Mouse (Mus musculus): ENCODE results near the gene Cpa4. TPM values are rescaled to one million over a fixed set of nuclear protein-coding genes. Genes with fewer than 3 reads are reported as not detected.
A peak's percentile ranks its signal among the peaks of the same experiment; 100 is the strongest.

Cpa4 gene
- total RNA-seq, 2 experiments from 2014 or later, result not detected

DNA sequence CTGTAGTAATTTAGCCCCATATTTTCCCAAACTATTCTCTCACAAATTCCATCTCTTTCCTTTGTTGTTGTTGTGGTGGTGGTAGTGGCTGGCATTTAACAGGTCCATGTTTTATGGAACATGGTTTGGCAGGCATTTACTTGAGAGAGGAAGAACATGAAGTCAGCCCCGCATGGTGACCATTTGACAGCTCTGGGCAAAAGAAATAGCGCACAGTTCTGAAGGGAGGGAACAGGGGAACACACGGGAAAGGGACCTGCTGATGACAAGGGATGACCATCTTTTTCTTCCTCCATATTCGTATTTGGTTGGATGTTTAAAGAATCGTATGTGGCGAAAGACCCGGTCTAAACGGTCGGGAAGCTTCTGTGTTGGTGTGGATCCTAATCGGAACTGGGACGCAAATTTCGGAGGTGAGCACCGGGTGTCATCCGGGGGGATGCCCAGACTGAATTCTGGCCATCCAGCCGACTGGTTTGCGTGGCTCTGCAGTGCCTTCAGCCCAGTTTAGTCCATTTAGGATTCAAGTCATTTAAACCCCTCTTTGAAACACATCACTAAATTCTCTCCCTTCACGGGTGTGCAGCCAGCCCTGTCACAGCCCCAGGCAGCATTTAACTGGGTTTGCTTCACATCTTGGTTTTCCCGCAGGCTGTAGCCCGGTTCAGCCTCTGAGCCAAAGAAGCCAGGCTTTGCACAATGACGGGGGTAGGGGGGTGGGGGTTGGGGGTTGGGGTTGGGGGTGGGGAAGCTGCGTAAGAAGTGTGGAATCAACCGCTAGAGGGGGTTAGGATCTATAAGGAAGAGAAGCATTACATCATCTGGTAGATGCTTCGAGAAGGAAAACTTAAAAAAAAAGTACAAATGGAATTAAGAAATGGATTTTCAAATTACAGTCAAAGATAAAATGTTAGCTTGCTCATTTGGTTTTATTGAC is 16.3 kb upstream of the Cpa4 start:
- no peak for ATAC-seq (ENCODE audit: poor library complexity, severe bottlenecking)

DNA sequence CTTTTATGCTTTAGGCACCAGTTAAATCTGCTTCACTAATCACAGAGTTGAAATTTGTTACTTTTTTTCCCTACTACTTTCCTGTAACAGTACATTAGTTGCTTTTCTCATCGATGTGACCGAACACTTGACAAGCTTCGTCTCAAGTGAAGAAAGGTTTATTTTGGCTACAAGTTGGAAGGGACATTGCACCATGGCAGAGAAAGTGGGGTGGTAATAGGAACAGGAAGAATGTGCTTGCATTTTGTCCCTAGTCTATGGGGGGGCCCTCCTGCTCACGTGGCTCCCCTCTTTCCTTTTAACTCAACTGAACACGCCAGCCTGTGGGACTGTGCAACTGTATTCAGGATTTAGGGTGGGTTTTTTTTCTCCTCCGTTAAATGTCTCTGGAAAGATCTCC is 15.5 kb upstream of the Cpa4 start:
- 0 out of 2 replicates have a peak, but pooled peaks have one; percentile 34 for ATAC-seq (ENCODE audit: poor library complexity, severe bottlenecking)

GRCm38 (mm10) chr6:30553381-30554010 is 14.7 kb upstream of the Cpa4 start:
- ATAC-seq (ENCODE audit: poor library complexity, severe bottlenecking), result no peak

DNA sequence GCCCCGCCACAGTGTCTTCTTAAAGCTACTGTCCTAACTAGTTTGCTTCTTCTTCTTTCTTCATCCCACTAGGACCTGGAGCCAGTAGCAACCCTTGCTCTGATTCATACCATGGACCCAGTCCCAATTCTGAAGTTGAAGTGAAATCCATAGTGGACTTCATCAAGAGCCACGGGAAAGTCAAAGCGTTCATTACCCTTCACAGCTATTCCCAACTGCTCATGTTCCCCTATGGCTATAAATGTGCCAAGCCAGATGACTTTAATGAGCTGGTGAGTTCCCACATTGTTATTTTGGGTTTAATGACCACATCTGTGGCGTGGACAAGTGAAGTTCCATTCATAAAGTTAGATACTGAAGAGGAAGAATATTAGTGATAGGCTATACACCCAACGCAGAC is 14.1 kb upstream of the Cpa4 start:
- no peak for ATAC-seq (ENCODE audit: poor library complexity, severe bottlenecking)

GRCm38 (mm10) chr6:30554621-30555170 is 13.5 kb upstream of the Cpa4 start:
- no peak for ATAC-seq (ENCODE audit: poor library complexity, severe bottlenecking)

DNA sequence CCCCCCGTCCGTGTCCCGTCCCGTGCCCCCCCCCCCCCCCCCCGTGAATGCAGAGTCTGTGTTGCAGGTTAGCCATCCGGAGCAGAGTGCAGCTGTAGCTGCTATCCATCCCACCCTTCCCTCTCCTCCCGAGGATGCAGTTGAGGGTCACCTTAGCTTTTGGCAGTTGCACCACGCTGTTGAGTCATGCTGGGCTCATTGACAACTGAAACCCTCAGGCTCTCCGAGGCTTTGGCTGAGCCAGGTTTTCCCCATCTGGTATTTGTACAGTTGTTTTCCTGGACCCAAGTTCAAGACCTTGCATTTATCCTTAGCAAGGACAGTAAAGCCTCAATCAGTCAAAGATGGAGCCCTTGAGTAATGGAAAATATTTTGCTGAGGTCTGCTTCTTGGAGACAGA is 12.1 kb upstream of the Cpa4 start:
- ATAC-seq (ENCODE audit: poor library complexity, severe bottlenecking), result no peak

DNA sequence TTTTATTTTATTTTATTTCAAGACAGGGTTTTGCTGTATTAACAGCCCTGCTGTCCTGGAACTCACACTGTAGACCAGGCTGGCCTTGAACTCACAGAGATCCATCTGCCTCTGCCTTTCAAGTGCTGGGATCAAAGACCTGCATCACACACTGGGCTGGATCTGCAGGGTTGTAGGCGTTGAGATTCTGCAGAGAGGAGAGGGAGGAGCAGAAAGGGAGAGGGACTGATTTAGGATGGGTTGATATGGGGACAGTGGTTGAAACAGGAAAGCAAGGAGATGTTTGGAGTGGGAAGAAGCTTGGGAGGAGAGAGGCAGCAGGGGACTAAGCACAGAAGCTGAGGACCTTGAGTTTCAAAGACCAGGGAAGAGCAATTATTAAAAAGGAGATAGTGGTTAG is 8.4 kb upstream of the Cpa4 start:
- no peak for ATAC-seq (ENCODE audit: poor library complexity, severe bottlenecking)

DNA sequence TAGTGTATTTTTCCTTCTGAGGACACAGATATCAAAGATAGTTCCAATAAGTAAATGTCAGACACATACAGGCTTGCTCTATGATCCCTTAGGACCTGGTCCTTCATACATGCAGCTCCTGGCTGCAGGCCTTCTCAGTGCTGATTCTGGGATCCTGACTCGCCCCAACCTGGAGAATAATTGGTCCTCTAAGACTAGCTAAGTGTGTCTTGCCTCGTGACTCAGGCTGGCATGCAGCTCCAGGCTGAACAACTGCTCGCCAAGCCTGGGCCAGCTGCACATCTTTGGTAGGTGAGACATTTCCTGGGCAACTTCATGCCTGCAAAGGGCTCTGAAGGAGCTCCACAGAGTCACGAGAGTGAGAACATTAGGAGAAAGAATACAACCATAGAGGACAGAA is 6.0 kb upstream of the Cpa4 start:
- no peak for ATAC-seq (ENCODE audit: poor library complexity, severe bottlenecking)

DNA sequence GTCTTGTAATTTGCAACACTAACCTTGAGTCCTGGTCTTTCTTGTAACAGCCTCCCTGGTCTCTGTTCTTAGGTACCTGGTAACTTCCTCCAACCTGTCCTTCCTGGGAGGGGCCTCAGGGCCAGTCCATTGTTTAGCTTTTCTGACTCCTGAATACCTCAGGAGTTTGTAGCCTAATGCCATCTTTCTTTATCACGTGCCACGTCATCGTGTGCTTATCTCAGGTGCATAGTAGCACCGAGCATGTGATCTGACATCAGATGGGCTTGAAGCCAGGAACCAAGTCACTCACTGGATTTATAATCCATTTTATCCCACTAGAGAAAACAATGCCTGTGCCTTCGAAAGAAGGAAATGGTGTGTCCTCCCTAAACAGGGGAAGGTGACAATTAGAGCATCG is 4.6 kb upstream of the Cpa4 start:
- no peak for ATAC-seq (ENCODE audit: poor library complexity, severe bottlenecking)

DNA sequence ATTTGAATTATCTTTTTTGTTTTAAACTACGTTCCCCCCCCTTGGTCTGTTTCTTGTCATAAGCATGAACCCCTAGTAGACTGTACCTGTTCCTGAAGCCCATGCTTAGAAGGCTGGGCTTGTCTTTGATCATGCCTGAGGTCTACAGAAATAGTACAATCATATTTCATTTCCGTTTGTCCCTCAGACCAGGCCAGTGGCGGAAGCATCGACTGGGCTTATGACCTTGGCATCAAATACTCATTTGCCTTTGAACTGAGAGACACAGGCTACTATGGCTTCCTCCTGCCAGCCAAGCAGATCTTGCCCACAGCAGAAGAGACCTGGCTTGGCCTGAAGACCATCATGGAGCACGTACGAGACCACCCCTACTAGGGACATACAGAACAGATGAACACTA is 4.1 kb upstream of the Cpa4 start:
- no peak for ATAC-seq (ENCODE audit: poor library complexity, severe bottlenecking)

DNA sequence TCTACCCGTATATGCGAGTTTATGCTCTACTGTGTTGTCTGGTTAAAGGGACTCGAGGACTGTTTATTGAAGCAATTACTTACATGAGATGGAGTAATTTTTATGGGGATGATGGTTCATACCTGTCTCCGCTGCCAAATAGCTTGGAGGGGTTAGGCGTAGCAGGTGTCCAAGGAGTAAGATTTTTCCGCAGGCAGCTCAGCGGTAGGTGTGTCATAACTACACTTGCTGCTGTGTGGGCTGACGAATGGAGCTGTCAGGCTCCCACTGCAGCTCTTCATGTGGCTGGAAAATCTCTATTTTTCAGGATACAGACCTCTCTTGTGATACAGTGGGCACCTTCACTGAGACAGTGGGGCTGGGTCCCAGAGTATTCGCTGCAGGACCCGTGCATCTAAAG is 1.2 kb downstream of the Cpa4 start:
- ATAC-seq (ENCODE audit: poor library complexity, severe bottlenecking), result no peak

DNA sequence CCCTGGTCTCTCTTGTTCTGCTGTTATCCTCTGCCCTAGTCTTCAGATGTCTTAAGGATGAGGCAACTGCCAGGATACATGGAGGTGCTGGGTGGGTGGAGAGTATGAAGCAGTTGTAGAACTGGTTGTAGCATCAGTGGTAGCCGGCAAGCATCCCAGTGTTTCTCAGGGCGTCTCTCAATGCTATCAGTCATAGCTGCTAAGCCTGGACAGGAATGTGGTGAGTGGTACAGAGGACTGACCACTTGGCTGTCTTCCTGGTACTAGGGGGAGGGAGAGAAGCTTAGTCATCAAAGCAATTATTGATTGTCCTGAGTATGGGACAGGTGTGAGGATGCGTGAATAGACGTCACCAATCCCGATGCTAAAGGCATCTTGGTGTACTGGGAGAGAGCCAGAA is 1.8 kb downstream of the Cpa4 start:
- ATAC-seq (ENCODE audit: poor library complexity, severe bottlenecking), result no peak

- ATAC-seq (ENCODE audit: poor library complexity, severe bottlenecking), result no peak
Measured at GRCm38 (mm10) chr6:30572456-30573311, 4.5 kb downstream of the Cpa4 start.

- ATAC-seq (ENCODE audit: poor library complexity, severe bottlenecking), result no peak
Measured at GRCm38 (mm10) chr6:30573380-30573779, 5.2 kb downstream of the Cpa4 start.

GRCm38 (mm10) chr6:30574945-30575344 is 6.8 kb downstream of the Cpa4 start:
- ATAC-seq (ENCODE audit: poor library complexity, severe bottlenecking), result no peak

DNA sequence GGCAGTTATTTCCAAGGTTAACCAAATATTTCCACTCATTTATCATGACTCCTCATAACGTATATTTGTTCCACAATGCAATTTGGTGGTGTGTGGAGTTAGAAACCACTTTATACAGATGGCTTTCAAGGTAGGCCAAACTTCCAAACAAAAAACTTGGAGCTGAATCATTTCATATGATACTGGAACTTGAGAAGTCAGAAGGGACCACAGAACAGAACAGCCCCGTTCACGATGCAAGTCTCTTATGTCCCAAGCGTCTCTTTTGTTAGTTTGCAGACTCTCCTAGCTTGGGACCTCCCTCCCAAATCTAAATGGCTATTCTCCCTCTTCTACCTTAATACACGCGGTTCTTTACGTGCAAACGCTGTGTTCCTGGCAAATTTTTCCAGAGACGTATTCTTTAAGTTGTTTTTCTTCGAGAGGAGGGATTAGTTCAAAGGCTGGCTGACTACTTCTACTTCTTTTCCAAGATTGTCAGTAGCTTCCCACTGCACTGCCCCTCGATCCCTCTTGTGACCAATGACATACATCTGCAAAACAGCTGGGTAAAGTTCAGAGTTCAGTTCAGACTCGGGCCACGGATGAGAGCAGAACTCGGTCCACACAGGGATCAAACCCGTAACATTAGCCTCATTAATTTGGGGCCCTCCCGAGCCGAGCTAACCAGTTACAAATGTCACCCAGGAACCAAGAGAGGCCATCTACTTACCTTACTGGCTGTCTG is 8.5 kb downstream of the Cpa4 start:
- no peak for ATAC-seq (ENCODE audit: poor library complexity, severe bottlenecking)

GRCm38 (mm10) chr6:30579961-30580840 is 12.0 kb downstream of the Cpa4 start:
- no peak for ATAC-seq (ENCODE audit: poor library complexity, severe bottlenecking)

DNA sequence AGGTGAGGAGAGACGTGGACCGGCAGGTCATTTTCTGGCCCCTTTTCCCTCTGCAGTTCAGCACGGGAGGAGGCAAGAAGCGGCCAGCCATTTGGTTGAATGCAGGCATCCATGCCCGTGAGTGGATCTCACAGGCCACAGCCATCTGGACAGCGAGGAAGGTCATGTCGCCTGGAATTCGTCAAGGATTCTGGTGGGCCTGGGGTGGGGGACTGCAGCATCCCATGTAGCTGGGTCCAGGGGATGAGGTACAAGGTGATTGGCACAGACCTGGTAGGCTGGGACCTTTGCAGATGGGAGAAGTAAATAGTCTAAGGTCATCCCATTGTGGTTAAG is 12.6 kb downstream of the Cpa4 start:
- ATAC-seq (ENCODE audit: poor library complexity, severe bottlenecking), result no peak

- ATAC-seq (ENCODE audit: poor library complexity, severe bottlenecking), result peak; percentile 30; the same call in 1 of the 2 replicates
Measured at GRCm38 (mm10) chr6:30586886-30587442, 18.8 kb downstream of the Cpa4 start.
